In genomic region chr3:145399173-145399572, GRCm38 (mm10) we compare ENCODE assay signal across 31 mouse cellular contexts.
"Had no signal": no experiment of that assay in that cellular context is flagged by ENCODE, and none has a peak within 500 bp of the region (broad histone marks: within the 10 kb centered on the region; RNA-seq: fewer than 3 reads in every experiment).

No protein-coding gene starts in this region.

- H3K4me2 ChIP-seq: limb, embryonic 12.5 days; limb, embryonic 13.5 days; limb, embryonic 15.5 days; liver, embryonic 11.5 days; liver, embryonic 12.5 days; liver, embryonic 13.5 days; liver, embryonic 15.5 days; lung, embryonic 14.5 days; lung, embryonic 15.5 days; midbrain, embryonic 11.5 days; midbrain, embryonic 12.5 days; midbrain, embryonic 13.5 days; midbrain, embryonic 15.5 days had no signal

- H3K27ac ChIP-seq: limb, embryonic 10.5 days; limb, embryonic 12.5 days; limb, embryonic 13.5 days; limb, embryonic 15.5 days; liver, embryonic 12.5 days; liver, embryonic 13.5 days; liver, embryonic 14.5 days; liver, embryonic 15.5 days; lung, embryonic 15.5 days; macrophage; midbrain, embryonic 10.5 days; midbrain, embryonic 12.5 days; midbrain, embryonic 13.5 days; midbrain, embryonic 15.5 days had no signal

- H3K4me3 ChIP-seq: limb, embryonic 10.5 days; limb, embryonic 12.5 days; limb, embryonic 13.5 days; limb, embryonic 15.5 days; liver, embryonic 12.5 days; liver, embryonic 13.5 days; liver, embryonic 15.5 days; lung, embryonic 15.5 days; megakaryocyte, embryonic 14.5 days; midbrain, embryonic 10.5 days; midbrain, embryonic 12.5 days; midbrain, embryonic 13.5 days; midbrain, embryonic 15.5 days; myocyte had no signal

- H3K27me3 ChIP-seq: limb, embryonic 12.5 days; limb, embryonic 13.5 days; limb, embryonic 15.5 days; liver, embryonic 12.5 days; liver, embryonic 13.5 days; liver, embryonic 15.5 days; lung, embryonic 15.5 days; megakaryocyte, embryonic 14.5 days; midbrain, embryonic 12.5 days; midbrain, embryonic 13.5 days; midbrain, embryonic 15.5 days had no signal

- ATAC-seq: liver, embryonic 12.5 days; liver, postnatal 0 days; lung, postnatal 0 days; midbrain, embryonic 13.5 days; midbrain, embryonic 15.5 days; midbrain, embryonic 16.5 days had no signal

- H3K9ac ChIP-seq: limb, embryonic 12.5 days; limb, embryonic 13.5 days; limb, embryonic 15.5 days; liver, embryonic 12.5 days; liver, embryonic 13.5 days; liver, embryonic 14.5 days; liver, embryonic 15.5 days; liver, postnatal 0 days; lung, embryonic 14.5 days; lung, embryonic 15.5 days; midbrain, embryonic 12.5 days; midbrain, embryonic 13.5 days; midbrain, embryonic 15.5 days had no signal

- DNase-seq: left cerebral cortex, postnatal 4 days; liver; liver, embryonic 13.5 days; liver, postnatal 0 days; lung, adult 18-20 months; lung, adult 2 months; lung, embryonic 14.5 days; lung, postnatal 10 days; lung, postnatal 14 days; lung, postnatal 36 days; lung, postnatal 4 days; midbrain, embryonic 14.5 days had no signal

- H3K36me3 ChIP-seq: limb, embryonic 10.5 days; limb, embryonic 12.5 days; limb, embryonic 13.5 days; limb, embryonic 15.5 days; liver, embryonic 12.5 days; liver, embryonic 13.5 days; liver, embryonic 15.5 days; lung, embryonic 15.5 days; midbrain, embryonic 10.5 days; midbrain, embryonic 12.5 days; midbrain, embryonic 13.5 days; midbrain, embryonic 15.5 days had no signal

- H3K4me1 ChIP-seq: limb, embryonic 15.5 days; liver, embryonic 12.5 days; liver, embryonic 13.5 days; liver, embryonic 15.5 days; megakaryocyte, embryonic 14.5 days; midbrain, embryonic 12.5 days; midbrain, embryonic 13.5 days; midbrain, embryonic 15.5 days had no signal

- H3K9me3 ChIP-seq: limb, embryonic 10.5 days; limb, embryonic 12.5 days; limb, embryonic 13.5 days; limb, embryonic 15.5 days; liver, embryonic 12.5 days; liver, embryonic 13.5 days; liver, embryonic 15.5 days; lung, embryonic 15.5 days; midbrain, embryonic 10.5 days; midbrain, embryonic 12.5 days; midbrain, embryonic 13.5 days; midbrain, embryonic 15.5 days had no signal
